9 mouse cellular contexts compared by ENCODE assay signal in the genomic region with DNA sequence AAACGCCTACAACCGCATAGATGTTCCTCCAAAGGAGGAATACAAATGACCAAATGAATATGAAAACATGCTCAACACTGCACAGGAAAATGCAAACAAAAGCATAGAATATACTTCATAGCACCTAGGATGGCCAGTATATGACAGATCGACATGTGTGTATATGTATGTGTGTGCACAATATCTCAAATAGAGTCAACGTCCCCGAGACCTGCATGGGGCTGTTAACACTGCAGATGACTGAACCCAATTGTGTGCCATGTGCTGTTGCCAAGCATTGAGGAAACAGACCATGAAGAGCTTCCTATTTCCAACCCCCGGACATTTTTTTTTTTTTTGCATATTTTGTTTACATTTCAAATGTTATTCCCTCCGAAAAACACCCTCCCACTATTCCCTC. TPM values are rescaled to one million over a fixed set of nuclear protein-coding genes. Genes with fewer than 3 reads are reported as not detected.
DNase-seq lines count a peak whose midpoint lies in the region; ATAC-seq and TF ChIP-seq lines count a peak whose summit lies in the region.
"Had no signal": no experiment of that assay in that cellular context is flagged by ENCODE, and none has a peak within 500 bp of the region (broad histone marks: within the 10 kb centered on the region; RNA-seq: fewer than 3 reads in every experiment).

No protein-coding gene starts in this region.

- WGBS in hindbrain, embryonic 11.5 days = 30% methylated on average over 7 of the region's 7 CpGs
- 40% methylated on average over 7 of the region's 7 CpGs for WGBS in hindbrain, embryonic 16.5 days
- WGBS in liver, embryonic 15.5 days (ENCODE audit: insufficient replicate concordance) = 10% methylated on average over 7 of the region's 7 CpGs

- H3K27me3 ChIP-seq in hindbrain, embryonic 11.5 days (ENCODE audit: control insufficient read depth, insufficient read depth, low read length) = no peaks in the 10 kb centered on the region
- H3K27me3 ChIP-seq in hindbrain, embryonic 16.5 days (replicated peaks; ENCODE audit: control insufficient read depth, insufficient read depth, low read length) = no peaks in the 10 kb centered on the region
- no peaks in the 10 kb centered on the region for H3K27me3 ChIP-seq in liver, embryonic 15.5 days
- H3K27me3 ChIP-seq: embryonic facial prominence, embryonic 15.5 days had no signal

- H3K4me1 ChIP-seq in hindbrain, embryonic 11.5 days (replicated peaks; ENCODE audit: control insufficient read depth, insufficient read depth, low read length) = no peaks in the 10 kb centered on the region
- no peaks in the 10 kb centered on the region for H3K4me1 ChIP-seq in hindbrain, embryonic 16.5 days (ENCODE audit: control insufficient read depth, insufficient read depth, low read depth, low read length)
- H3K4me1 ChIP-seq in bone marrow macrophage, adult 2 months (ENCODE audit: control insufficient read depth, insufficient read depth, low read length) = peaks cover 10% of the 10 kb centered on the region
- peaks cover 23% of the 10 kb centered on the region for H3K4me1 ChIP-seq in liver, embryonic 15.5 days (replicated peaks)

- no peak overlapping the region for H3K9ac ChIP-seq in hindbrain, embryonic 11.5 days (ENCODE audit: low read depth, low read length)
- no peak overlapping the region for H3K9ac ChIP-seq in hindbrain, embryonic 16.5 days (ENCODE audit: low read depth, low read length)
- H3K9ac ChIP-seq in liver, embryonic 15.5 days = no peak overlapping the region
- H3K9ac ChIP-seq: embryonic facial prominence, embryonic 15.5 days had no signal

- H3K4me3 ChIP-seq in hindbrain, embryonic 11.5 days (ENCODE audit: low read depth, low read length) = no peak overlapping the region
- H3K4me3 ChIP-seq in hindbrain, embryonic 16.5 days (ENCODE audit: low read length) = no peak overlapping the region
- H3K4me3 ChIP-seq in bone marrow macrophage, adult 2 months (ENCODE audit: insufficient read depth, low read length) = no peak overlapping the region
- H3K4me3 ChIP-seq in liver, embryonic 15.5 days (replicated peaks) = no peak overlapping the region
- H3K4me3 ChIP-seq: embryonic facial prominence, embryonic 15.5 days had no signal

- intact Hi-C loops in left cerebral cortex, postnatal 10 days (cut with DNase I) = no loop called here

- 0 out of 2 replicates have a peak, but pooled peaks have one; percentile 27 for ATAC-seq in hindbrain, embryonic 11.5 days (ENCODE audit: low FRiP score)
- no peak for ATAC-seq in hindbrain, embryonic 16.5 days
- ATAC-seq in liver, embryonic 15.5 days (ENCODE audit: insufficient read depth) = peak; percentile 55; the same call in 1 of the 2 replicates

- no peak overlapping the region for H3K27ac ChIP-seq in hindbrain, embryonic 11.5 days (ENCODE audit: low read depth, low read length)
- H3K27ac ChIP-seq in hindbrain, embryonic 16.5 days (ENCODE audit: low read depth, low read length) = no peak overlapping the region; the same call in 1 of the 2 replicates
- peak overlapping the region; percentile 92; the same call in 1 of the 2 replicates for H3K27ac ChIP-seq in bone marrow macrophage, adult 2 months (ENCODE audit: insufficient read depth, low read depth, low read length)
- H3K27ac ChIP-seq in liver, embryonic 15.5 days (replicated peaks) = peak overlapping the region; percentile 87
- H3K27ac ChIP-seq: embryonic facial prominence, embryonic 15.5 days had no signal

- no peak; the same call in 1 of the 2 replicates for TF ChIP-seq POLR2A in bone marrow macrophage, adult 2 months (IDR thresholded peaks at IDR 0.05; ENCODE audit: borderline replicate concordance, low read depth, low read length)

- H3K4me2 ChIP-seq in hindbrain, embryonic 11.5 days (replicated peaks; ENCODE audit: low read depth, low read length) = no peak overlapping the region
- no peak overlapping the region for H3K4me2 ChIP-seq in hindbrain, embryonic 16.5 days (ENCODE audit: low read length)
- no peak overlapping the region for H3K4me2 ChIP-seq in liver, embryonic 15.5 days

- H3K36me3 ChIP-seq in hindbrain, embryonic 11.5 days (ENCODE audit: control insufficient read depth, insufficient read depth, low read length) = 0 out of 2 replicates have a peak, but pooled peaks cover 2% of the 10 kb centered on the region
- H3K36me3 ChIP-seq in hindbrain, embryonic 16.5 days (ENCODE audit: control insufficient read depth, insufficient read depth, low read length) = peaks cover 19% of the 10 kb centered on the region
- H3K36me3 ChIP-seq in liver, embryonic 15.5 days (replicated peaks) = peaks cover 38% of the 10 kb centered on the region

- H3K9me3 ChIP-seq in hindbrain, embryonic 11.5 days (ENCODE audit: control insufficient read depth, low read length) = no peaks in the 10 kb centered on the region
- no peaks in the 10 kb centered on the region for H3K9me3 ChIP-seq in hindbrain, embryonic 16.5 days (ENCODE audit: control insufficient read depth, low read length)
- H3K9me3 ChIP-seq in liver, embryonic 15.5 days (replicated peaks) = no peaks in the 10 kb centered on the region
- H3K9me3 ChIP-seq: embryonic facial prominence, embryonic 15.5 days had no signal

- DNase-seq in hindbrain, embryonic 11.5 days (ENCODE audit: low spot score) = no peak
- DNase-seq in B cell, adult 2 months = peak; percentile 42 to 52
- DNase-seq in adrenal gland, adult 8-10 months = no peak
- no peak for DNase-seq in left cerebral cortex, postnatal 10 days (ENCODE audit: extremely low spot score in 1 of 2, low spot score in 2 of 2)
- no peak for DNase-seq in right cerebral cortex, postnatal 10 days (ENCODE audit: low spot score in 2 of 2)

- no peak for TF ChIP-seq CTCF in bone marrow macrophage, adult 2 months (IDR thresholded peaks at IDR 0.05; ENCODE audit: low read depth, low read length)

RNA-seq across cellular contexts. Expression of a gene that starts 20.4 kb away (rescaled TPM):
- polyA plus RNA-seq in hindbrain, embryonic 11.5 days (2014; fragmentation: Nextera tagmentation; extraction: Ambion mirVana) = 75.3 and 83.6 TPM in 2 replicates
- polyA plus RNA-seq in hindbrain, embryonic 16.5 days (2015; fragmentation: Nextera tagmentation; extraction: Ambion mirVana) = 150 and 173 TPM in 2 replicates
- polyA plus RNA-seq in bone marrow macrophage, adult 2 months (2012; ENCODE audit: insufficient read depth, insufficient read length, missing spikeins) = 88.0 and 90.6 TPM in 2 replicates
- 46.7 and 50.4 TPM in 2 replicates for polyA plus RNA-seq in liver, embryonic 15.5 days (2015; fragmentation: Nextera tagmentation; extraction: Ambion mirVana)
- 10 to 100 TPM; 82.3 to 99.7 (median 89.9) TPM for total RNA-seq in adrenal gland, adult 8-10 months (2022)
- total RNA-seq in left cerebral cortex, postnatal 10 days (2021) = 100 to 1,000 TPM; 122 to 132 TPM

RNA-seq across cellular contexts. Expression of a gene that starts 25.8 kb away (rescaled TPM):
- polyA plus RNA-seq in hindbrain, embryonic 11.5 days (2014; fragmentation: Nextera tagmentation; extraction: Ambion mirVana) = 106 and 107 TPM in 2 replicates
- polyA plus RNA-seq in hindbrain, embryonic 16.5 days (2015; fragmentation: Nextera tagmentation; extraction: Ambion mirVana) = 76.2 and 82.2 TPM in 2 replicates
- 81.7 and 114 TPM in 2 replicates for polyA plus RNA-seq in bone marrow macrophage, adult 2 months (2012; ENCODE audit: insufficient read depth, insufficient read length, missing spikeins)
- 28.5 and 34.7 TPM in 2 replicates for polyA plus RNA-seq in liver, embryonic 15.5 days (2015; fragmentation: Nextera tagmentation; extraction: Ambion mirVana)
- 10 to 100 TPM; 25.6 to 55.4 (median 43.2) TPM for total RNA-seq in adrenal gland, adult 8-10 months (2022)
- 10 to 100 TPM; 43.5 to 52.9 TPM for total RNA-seq in left cerebral cortex, postnatal 10 days (2021)

RNA-seq across cellular contexts. Expression of a gene that starts 27.7 kb away (rescaled TPM):
- 26.3 and 26.4 TPM in 2 replicates for polyA plus RNA-seq in hindbrain, embryonic 11.5 days (2014; fragmentation: Nextera tagmentation; extraction: Ambion mirVana)
- 13.5 and 14.1 TPM in 2 replicates for polyA plus RNA-seq in hindbrain, embryonic 16.5 days (2015; fragmentation: Nextera tagmentation; extraction: Ambion mirVana)
- 6.3 and 6.9 TPM in 2 replicates for polyA plus RNA-seq in bone marrow macrophage, adult 2 months (2012; ENCODE audit: insufficient read depth, insufficient read length, missing spikeins)
- polyA plus RNA-seq in liver, embryonic 15.5 days (2015; fragmentation: Nextera tagmentation; extraction: Ambion mirVana) = 15.7 and 17.7 TPM in 2 replicates
- total RNA-seq in adrenal gland, adult 8-10 months (2022) = 10 to 100 TPM in 2 of 4 experiments, 1 to 10 TPM in 2; 7.3 to 11.2 (median 9.3) TPM
- total RNA-seq in left cerebral cortex, postnatal 10 days (2021) = 1 to 10 TPM; 7.3 to 8.2 TPM

RNA-seq across cellular contexts. Expression of a gene that starts 29.0 kb away (rescaled TPM):
- 91.5 and 106 TPM in 2 replicates for polyA plus RNA-seq in hindbrain, embryonic 11.5 days (2014; fragmentation: Nextera tagmentation; extraction: Ambion mirVana)
- polyA plus RNA-seq in hindbrain, embryonic 16.5 days (2015; fragmentation: Nextera tagmentation; extraction: Ambion mirVana) = 106 and 108 TPM in 2 replicates
- polyA plus RNA-seq in bone marrow macrophage, adult 2 months (2012; ENCODE audit: insufficient read depth, insufficient read length, missing spikeins) = 13.0 and 15.5 TPM in 2 replicates
- 25.1 and 25.7 TPM in 2 replicates for polyA plus RNA-seq in liver, embryonic 15.5 days (2015; fragmentation: Nextera tagmentation; extraction: Ambion mirVana)
- 10 to 100 TPM; 43.3 to 52.8 (median 44.8) TPM for total RNA-seq in adrenal gland, adult 8-10 months (2022)
- 100 to 1,000 TPM; 149 to 151 TPM for total RNA-seq in left cerebral cortex, postnatal 10 days (2021)

RNA-seq across cellular contexts. Expression of a gene that starts 54.7 kb away (rescaled TPM):
- 60.0 and 60.8 TPM in 2 replicates for polyA plus RNA-seq in hindbrain, embryonic 11.5 days (2014; fragmentation: Nextera tagmentation; extraction: Ambion mirVana)
- 32.8 and 33.7 TPM in 2 replicates for polyA plus RNA-seq in hindbrain, embryonic 16.5 days (2015; fragmentation: Nextera tagmentation; extraction: Ambion mirVana)
- 154 and 168 TPM in 2 replicates for polyA plus RNA-seq in bone marrow macrophage, adult 2 months (2012; ENCODE audit: insufficient read depth, insufficient read length, missing spikeins)
- 45.0 and 46.1 TPM in 2 replicates for polyA plus RNA-seq in liver, embryonic 15.5 days (2015; fragmentation: Nextera tagmentation; extraction: Ambion mirVana)
- total RNA-seq in adrenal gland, adult 8-10 months (2022) = 100 to 1,000 TPM; 105 to 141 (median 129) TPM
- 10 to 100 TPM; 37.7 to 40.7 TPM for total RNA-seq in left cerebral cortex, postnatal 10 days (2021)

Comparison
In these comparisons a context has a peak if more than half of its experiments do, and no peak if none do; other contexts are left out.
1. DNase-seq: peak in B cell, adult 2 months (2 of 2); none in hindbrain, embryonic 11.5 days (single experiment), adrenal gland, adult 8-10 months (single experiment), left cerebral cortex, postnatal 10 days (0 of 2) and right cerebral cortex, postnatal 10 days (0 of 2).
2. H3K27ac ChIP-seq: peak in bone marrow macrophage, adult 2 months (single experiment) and liver, embryonic 15.5 days (single experiment); none in hindbrain, embryonic 11.5 days (single experiment) and hindbrain, embryonic 16.5 days (single experiment).